Mouse (Mus musculus) layer of hippocampus, adult 2 months (tissue): ENCODE measurements around the gene Htra1. TPM values are rescaled to one million over a fixed set of nuclear protein-coding genes. Genes with fewer than 3 reads are reported as not detected.

Source experiments
- DNase-seq, 2 experiments: peaks; one replicate each; pipeline ENCODE4 v3.0.0; 2022; ENCODE audit warnings: low spot score in 2 of 2
- H3K27ac ChIP-seq: fragments of 200-600 bp; 2 replicates; pipeline ENCODE4 v1.8.1; 2022
- H3K4me3 ChIP-seq: fragments of 200-600 bp; 2 replicates; pipeline ENCODE4 v1.8.1; 2022; ENCODE audit warnings: mild to moderate bottlenecking
- CTCF ChIP-seq: fragments of 200-600 bp; conservative IDR thresholded peaks from 2 replicates; pipeline ENCODE4 v1.8.1; 2022; ENCODE audit warnings: antibody characterized with exemption, mild to moderate bottlenecking, moderate library complexity
- total RNA-seq, 2 experiments: library from RNA; stranded (reverse); gene quantifications; 2 replicates each; pipeline ENCODE4 v1.2.3; 2021

Gene Htra1
- total RNA-seq, 2 experiments from 2014 or later: 239 to 255 TPM

DNA sequence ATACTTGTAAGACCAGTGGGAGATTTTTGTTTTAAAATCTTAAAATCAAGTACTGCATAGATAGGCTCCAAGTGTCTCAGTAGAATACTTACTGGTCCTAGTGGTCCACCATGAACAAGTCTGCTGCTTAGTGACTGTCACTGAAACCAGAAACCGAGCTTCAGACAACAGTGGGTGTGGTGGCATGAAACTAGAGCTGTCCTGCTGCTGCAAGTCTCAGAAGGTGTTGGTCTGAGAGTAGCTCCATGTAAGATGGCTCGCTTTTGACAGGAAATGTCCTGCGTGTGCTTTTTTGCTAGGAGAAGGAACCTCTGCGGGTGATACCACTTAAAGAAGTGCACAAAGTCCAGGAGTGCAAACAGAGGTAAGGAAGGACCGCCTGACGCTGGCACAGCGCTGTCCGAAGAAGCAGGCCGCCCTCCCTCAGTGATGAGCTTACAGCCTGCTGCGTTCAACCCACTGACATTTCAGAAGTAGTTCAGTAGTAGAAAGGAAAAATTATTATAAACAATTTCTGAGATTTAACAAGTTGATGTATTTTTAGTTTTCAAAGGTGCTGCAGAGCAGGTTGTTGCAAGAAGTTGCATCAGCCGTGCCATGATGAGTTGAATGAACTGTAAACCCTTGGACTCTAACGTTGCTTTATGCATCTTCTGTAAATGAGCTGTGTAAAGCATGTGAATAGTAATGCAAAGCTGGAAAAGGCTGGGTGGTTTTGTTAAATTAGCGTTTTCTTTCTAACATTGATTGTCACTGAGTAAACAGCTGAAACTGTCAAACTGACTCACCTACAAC lies 31.1 kb upstream of the Htra1 start:
- H3K4me3 ChIP-seq: no peak overlapping the region
- TF ChIP-seq CTCF: no peak
- DNase-seq: no peak
- H3K27ac ChIP-seq: no peak overlapping the region

DNA sequence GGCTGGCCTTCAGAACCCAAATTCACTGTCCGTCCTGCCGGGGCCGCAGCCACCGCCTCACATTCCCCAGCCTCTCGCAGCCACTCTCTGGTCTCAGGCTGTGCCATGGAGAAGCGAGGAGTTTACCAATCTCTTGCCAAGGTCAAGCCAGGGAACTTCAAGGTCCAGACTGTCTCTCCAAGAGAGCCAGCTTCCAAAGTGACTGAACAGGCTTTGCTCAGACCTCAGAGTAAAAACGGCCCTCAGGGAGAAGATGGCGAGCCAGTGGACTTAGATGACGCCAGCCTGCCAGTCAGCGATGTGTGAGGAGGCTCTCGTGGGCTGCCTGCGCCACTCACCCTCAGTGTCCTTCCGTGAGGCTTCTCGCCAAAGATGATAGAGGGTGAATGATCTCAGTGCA lies 25.1 kb upstream of the Htra1 start:
- H3K27ac ChIP-seq: 0 out of 2 replicates have a peak overlapping the region, but pooled peaks have one; percentile 14
- no peak for TF ChIP-seq CTCF
- no peak overlapping the region for H3K4me3 ChIP-seq
- no peak for DNase-seq

DNA sequence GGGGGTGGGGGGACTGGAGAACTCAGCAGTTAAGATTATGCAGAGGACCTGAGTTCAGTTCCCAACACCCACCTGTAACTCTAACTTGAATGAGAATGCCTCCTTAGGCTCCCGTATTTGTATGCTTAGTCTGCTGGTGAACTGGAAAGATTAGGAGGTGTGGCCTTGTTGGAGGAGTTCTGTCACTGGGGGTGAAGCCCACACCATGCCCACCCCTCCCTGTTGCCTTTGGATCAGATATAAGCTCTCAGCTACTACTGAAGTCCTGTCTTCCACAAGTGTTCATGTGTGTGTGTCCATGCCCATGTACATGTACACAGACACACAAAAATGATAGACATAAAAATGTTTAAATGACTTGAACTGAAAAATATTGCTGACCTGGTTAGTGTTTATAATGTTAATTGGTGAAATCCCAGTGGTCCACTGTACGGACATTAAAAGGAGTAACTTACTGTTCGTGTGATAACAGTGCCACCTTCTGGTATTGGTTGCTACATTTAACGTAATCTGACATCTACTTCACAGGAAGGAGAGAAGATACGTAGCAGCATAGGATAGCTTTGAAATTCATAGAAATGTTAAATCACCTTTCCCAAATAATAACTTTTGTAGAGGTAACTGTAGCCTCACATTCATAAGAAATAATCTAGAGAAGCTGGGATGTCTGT lies 21.1 kb upstream of the Htra1 start:
- no peak overlapping the region for H3K4me3 ChIP-seq
- H3K27ac ChIP-seq: 0 out of 2 replicates have a peak overlapping the region, but pooled peaks have one; percentile 10
- peak in 1 of 2 experiments; percentile 55 for DNase-seq
- peak; percentile 88 for TF ChIP-seq CTCF

DNA sequence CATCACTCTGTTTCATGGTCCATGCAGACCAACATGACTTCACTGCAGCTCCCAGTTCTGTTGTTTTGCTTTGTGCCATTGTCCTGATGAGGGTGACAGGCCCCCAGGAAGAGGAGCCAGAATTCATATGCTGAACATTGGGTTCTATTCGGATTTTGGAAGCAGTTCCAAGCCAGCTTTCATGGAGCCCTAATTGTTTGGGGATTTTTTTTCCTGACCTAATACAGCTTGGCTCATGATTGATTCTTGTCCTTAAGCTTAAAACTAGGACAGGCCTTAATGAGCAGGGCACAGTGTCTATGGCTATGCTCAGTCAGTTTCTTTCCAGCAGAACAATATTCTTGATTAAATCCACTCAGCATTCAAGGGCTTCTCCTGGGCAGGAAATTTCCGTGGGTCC lies 17.7 kb upstream of the Htra1 start:
- DNase-seq: peak in 1 of 2 experiments; percentile 57
- Histone ChIP-seq H3K27ac (peak overlapping the region; percentile 89), H3K4me3 (no peak overlapping the region)
- TF ChIP-seq CTCF: no peak

DNA sequence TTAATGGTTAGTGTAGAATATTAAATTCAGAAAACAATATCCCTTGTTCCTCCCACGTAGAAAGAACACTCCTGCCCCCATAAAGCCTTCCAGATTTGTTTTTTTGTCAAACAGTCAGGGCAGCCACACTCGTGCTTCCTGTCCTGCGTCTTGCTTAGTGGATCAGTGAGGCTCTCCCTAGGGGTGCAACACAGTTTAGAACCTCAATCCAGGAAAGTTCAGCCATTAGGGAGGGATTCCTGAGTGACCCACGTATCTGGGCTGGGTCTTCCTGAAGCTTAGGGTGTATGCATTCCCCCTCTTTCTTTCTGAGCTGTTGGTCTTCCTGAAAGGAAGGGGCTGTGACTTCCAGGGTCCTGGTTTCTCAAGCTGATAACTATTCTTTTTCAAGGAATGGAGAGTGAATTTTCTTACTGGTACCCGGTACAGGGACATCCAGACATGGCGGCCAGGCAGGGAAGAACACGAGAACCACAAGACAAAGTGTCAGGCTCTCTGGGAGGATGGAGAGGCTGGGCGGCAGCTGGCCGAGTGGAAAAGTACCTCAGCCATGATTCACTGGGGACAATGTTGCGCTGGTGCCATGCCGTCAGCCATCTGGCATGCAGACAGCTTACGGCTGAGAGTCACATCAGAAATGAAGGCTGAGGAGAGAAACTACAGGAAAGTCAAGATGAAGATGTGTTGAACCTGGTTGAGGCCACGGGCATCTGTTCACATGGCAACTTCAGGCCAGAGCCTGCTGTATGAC lies 12.8 kb upstream of the Htra1 start:
- no peak for TF ChIP-seq CTCF
- Histone ChIP-seq H3K4me3 (no peak overlapping the region), H3K27ac (peak overlapping the region; percentile 19; the same call in 1 of the 2 replicates)
- peak in 1 of 2 experiments; percentile 44 for DNase-seq

DNA sequence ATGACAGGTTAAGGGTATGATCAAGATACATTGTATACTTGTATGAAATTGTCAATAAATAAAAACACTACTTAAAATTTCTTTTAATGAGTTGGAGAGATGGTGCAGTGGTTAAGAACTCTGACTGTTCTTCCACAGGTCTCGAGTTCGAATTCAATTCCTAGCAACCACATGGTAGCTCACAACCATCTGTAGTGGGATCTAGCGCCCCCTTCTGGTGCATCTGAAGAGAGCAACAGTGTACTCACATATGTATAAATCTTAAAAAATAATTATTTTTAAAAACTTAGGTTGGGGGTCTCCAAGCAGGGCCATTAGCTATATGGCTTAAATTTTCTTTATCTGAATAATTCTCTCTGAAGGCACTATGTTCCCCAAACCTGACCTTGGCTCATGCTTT lies 5.5 kb upstream of the Htra1 start:
- H3K27ac ChIP-seq: no peak overlapping the region
- no peak for DNase-seq
- H3K4me3 ChIP-seq: no peak overlapping the region
- peak; percentile 61 for TF ChIP-seq CTCF

DNA sequence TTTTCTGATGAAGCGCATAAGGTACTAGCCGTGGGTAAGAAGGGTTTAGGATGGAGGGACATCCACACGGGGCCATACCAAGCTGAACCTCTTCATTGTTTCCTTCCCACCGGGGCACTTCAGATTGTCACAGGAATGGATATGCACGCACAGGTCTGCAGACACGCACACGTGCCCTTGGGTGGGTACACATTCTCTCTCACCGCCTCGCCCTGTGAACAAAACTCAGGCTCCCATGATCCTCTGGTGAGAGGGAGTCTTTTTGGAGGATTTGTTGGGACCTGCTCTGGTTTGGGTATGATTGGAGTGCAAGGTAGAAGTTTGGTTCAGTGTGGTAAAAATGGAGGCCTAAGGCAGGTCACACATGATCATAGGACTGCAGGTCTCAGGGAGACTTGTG lies 3.0 kb upstream of the Htra1 start:
- Histone ChIP-seq H3K4me3 (no peak overlapping the region), H3K27ac (no peak overlapping the region)
- no peak for DNase-seq
- no peak for TF ChIP-seq CTCF

DNA sequence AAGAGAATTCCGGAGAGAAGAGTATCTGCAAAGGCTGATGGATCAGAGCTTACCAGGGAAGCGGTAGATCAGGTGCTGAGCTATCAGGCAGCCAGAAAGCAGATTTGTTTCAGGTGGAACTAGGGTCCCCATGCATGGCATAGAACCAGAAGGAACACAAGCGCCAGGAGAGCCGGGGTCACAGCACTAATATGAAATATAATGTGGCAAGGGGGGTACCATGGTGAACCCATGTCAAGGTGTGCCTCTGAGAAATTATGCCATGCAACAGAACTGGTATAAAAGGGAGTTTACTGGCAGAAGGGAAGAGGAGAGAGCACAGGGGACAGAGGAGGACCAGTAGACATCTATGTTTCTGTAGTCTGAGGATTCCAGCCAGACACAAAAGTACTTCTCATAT lies 1.3 kb upstream of the Htra1 start:
- Histone ChIP-seq H3K27ac (peak overlapping the region; percentile 91; the same call in 1 of the 2 replicates), H3K4me3 (no peak overlapping the region)
- no peak for TF ChIP-seq CTCF
- DNase-seq: no peak

DNA sequence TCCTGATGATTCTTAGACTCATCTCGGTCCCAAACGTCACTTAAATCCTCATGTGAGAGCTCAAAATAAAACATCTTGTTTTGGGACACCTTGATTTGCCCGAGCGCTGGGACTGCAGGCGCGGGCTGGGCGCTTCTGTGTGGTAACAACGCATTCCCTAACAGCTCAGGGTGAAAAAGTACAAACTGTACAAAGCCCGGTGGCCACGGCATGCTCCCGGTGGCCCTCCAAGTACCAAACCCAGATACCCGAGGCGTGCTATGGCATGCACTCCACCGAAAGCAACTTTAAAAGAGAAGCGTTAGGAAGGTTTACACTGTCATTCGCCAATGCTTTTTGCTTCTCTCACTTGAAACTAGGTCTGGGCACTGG lies 504 bp upstream of the Htra1 start:
- DNase-seq: no peak
- peak overlapping the region; percentile 70 for H3K4me3 ChIP-seq
- H3K27ac ChIP-seq: peak overlapping the region; percentile 91
- no peak for TF ChIP-seq CTCF

DNA sequence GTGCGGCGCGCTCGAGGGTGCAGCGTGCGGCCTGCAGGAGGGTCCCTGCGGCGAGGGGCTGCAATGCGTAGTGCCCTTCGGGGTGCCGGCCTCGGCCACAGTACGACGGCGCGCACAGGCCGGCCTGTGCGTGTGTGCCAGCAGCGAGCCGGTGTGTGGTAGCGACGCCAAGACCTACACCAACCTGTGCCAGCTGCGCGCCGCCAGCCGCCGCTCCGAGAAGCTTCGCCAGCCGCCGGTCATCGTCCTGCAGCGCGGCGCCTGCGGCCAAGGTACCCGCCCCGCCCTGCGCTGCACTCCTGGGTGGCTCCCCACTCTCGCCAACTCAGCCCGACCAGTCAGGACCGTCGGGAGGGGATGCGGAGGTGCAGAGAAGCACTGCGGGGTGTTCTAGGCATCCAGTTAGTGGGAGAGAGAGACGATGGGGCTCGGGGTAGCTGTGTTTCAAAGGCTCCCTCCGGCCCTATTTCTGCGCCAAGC lies 601 bp downstream of the Htra1 start:
- Histone ChIP-seq H3K27ac (peak overlapping the region; percentile 91), H3K4me3 (peak overlapping the region; percentile 70)
- no peak for DNase-seq
- TF ChIP-seq CTCF: no peak

DNA sequence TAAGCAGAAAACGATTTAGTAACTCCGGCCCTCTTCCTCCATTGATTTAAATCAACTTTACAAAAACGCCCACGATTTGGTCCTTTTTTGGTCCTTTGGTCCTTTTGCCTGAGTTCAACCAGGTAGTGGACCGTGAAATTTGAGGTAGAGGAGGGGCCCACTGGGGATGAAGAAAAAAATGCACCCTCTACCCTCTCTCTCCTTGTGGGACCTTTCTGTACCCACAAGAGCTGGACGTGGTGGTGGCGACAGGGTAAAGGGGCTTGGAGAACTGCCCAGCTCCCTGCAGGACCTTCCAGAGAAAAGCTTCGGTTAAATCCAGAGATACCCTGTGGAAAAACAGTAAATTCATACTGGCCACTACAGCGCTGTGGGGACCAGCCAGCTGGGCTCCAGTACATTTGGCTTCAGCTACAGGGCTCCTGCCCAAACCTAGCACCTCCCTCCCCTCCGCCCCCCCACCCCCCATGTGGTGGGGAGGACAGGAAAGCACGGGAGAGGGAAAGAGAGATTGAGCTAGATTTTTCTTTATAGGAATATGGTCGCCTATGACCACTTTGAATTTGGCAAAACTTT lies 1.4 kb downstream of the Htra1 start:
- no peak for DNase-seq
- peak overlapping the region; percentile 91 for H3K27ac ChIP-seq
- 0 out of 2 replicates have a peak, but pooled peaks have one; percentile 6 for TF ChIP-seq CTCF
- peak overlapping the region; percentile 70 for H3K4me3 ChIP-seq

DNA sequence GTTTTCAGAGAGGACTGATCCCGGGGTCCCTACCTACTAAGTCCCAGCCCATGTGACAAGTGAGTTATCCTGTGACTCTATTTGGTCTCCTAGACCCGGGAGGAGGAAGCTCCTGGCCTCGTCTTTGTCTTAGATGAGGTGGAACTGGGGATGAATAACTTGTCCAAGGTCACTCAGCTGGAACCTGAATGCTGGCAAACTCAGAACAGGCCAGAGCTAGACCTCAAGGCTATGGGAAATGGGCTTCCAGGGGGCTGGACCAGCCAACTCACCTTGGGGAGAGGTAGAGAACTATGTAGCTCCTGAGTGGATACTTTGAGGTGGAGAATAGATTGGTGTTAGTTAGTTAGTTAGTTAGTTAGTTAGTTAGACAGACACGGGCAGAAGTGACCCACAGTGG lies 2.1 kb downstream of the Htra1 start:
- no peak for TF ChIP-seq CTCF
- Histone ChIP-seq H3K27ac (peak overlapping the region; percentile 91), H3K4me3 (peak overlapping the region; percentile 70)
- no peak for DNase-seq

DNA sequence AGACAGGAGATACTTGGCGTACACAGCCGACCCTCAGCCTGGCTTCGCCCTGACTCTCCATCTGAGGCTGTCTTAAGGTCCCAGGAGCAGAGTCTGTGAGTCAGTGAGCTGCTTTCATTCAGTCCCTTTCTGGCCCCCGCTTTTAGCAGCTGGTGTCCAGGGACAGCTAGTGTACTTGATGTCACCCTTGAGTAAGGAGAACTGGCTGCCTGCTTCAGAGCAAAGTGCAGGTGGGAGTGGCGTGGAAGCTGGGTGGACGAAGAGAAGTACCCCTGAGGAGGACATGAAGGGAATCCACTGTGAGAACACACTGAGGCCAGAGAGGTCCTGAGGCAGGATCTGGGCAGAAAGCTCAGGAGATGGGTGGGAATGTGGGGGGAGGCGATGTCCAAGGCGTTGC lies 3.0 kb downstream of the Htra1 start:
- no peak for TF ChIP-seq CTCF
- Histone ChIP-seq H3K27ac (peak overlapping the region; percentile 91; the same call in 1 of the 2 replicates), H3K4me3 (peak overlapping the region; percentile 70)
- DNase-seq: no peak
